23 mouse cellular contexts compared by ENCODE assay signal in the genomic region with DNA sequence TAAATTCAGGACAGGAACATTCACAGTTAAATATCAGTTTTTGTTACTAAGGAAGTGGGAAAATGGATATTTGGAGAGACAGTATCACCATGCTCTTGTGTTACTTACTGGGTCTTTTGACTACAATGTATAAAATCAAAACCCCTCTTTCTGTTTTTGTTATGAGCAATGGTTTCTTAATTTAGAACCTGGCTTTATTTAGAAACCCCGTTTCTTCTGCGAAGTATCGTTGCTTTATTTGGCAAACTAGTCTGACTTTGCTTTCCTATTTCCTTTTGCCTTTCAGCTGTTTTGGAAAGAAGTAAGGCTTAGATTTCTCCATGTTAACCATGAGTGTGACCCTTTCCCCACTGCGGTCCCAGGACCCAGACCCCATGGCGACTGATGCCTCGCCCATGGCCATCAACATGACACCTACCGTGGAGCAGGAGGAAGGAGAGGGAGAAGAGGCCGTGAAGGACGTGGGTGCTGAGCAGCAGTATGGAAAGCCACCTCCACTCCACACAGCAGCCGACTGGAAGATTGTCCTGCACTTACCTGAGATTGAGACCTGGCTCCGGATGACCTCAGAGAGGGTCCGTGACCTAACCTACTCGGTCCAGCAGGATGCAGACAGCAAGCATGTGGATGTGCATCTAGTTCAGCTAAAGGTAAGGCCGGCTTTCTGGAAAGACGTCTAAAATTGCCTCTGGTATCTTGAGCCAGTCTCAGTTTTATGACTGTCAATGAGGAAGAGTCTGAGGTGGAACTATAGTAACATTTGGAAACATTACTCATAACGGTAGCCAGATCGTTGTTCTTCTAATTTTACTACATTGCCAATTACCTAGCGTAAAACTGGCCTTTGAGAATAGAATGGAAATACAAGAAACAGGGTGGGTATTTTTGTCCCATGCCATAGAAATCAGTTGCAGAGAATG.
A peak's percentile ranks its signal among the peaks of the same experiment; 100 is the strongest.
DNase-seq lines count a peak whose midpoint lies in the region; ATAC-seq and TF ChIP-seq lines count a peak whose summit lies in the region.
"Had no signal": no experiment of that assay in that cellular context is flagged by ENCODE, and none has a peak within 500 bp of the region (broad histone marks: within the 10 kb centered on the region; RNA-seq: fewer than 3 reads in every experiment).

No protein-coding gene starts in this region.

- no peaks in the 10 kb centered on the region for H3K9me3 ChIP-seq in heart, embryonic 12.5 days (replicated peaks)
- no peaks in the 10 kb centered on the region for H3K9me3 ChIP-seq in hindbrain, embryonic 13.5 days
- H3K9me3 ChIP-seq in hindbrain, embryonic 12.5 days (replicated peaks), result no peaks in the 10 kb centered on the region
- H3K9me3 ChIP-seq in CH12.LX (replicated peaks; ENCODE audit: low read length) (no peaks in the 10 kb centered on the region), G1E (replicated peaks) (peaks cover 50% of the 10 kb centered on the region)
- H3K9me3 ChIP-seq: embryonic facial prominence, embryonic 12.5 days; forebrain, embryonic 10.5 days; forebrain, embryonic 15.5 days; liver, embryonic 12.5 days; neural tube, embryonic 13.5 days had no signal

- H3K36me3 ChIP-seq in heart, embryonic 12.5 days, result no peaks in the 10 kb centered on the region
- H3K36me3 ChIP-seq in hindbrain, embryonic 13.5 days, result peaks cover 25% of the 10 kb centered on the region
- H3K36me3 ChIP-seq in hindbrain, embryonic 12.5 days, result peaks cover 15% of the 10 kb centered on the region; the same call in 1 of the 2 replicates
- H3K36me3 ChIP-seq in CH12.LX (replicated peaks in 1 of 2; ENCODE audit: control insufficient read depth in 1 of 2, insufficient read depth in 1 of 2, low read length in 1 of 2), result no peaks in the 10 kb centered on the region
- no peaks in the 10 kb centered on the region for H3K36me3 ChIP-seq in G1E (replicated peaks)
- H3K36me3 ChIP-seq: embryonic facial prominence, embryonic 12.5 days; forebrain, embryonic 10.5 days; forebrain, embryonic 15.5 days; liver, embryonic 12.5 days had no signal

- peaks cover 37% of the 10 kb centered on the region for H3K4me1 ChIP-seq in heart, embryonic 12.5 days (replicated peaks)
- peaks cover 41% of the 10 kb centered on the region for H3K4me1 ChIP-seq in hindbrain, embryonic 13.5 days (replicated peaks)
- H3K4me1 ChIP-seq in hindbrain, embryonic 12.5 days, result peaks cover 28% of the 10 kb centered on the region
- H3K4me1 ChIP-seq in CH12.LX (ENCODE audit: control insufficient read depth in 1 of 2, insufficient read depth in 2 of 2), result peaks cover 14 to 37% of the 10 kb centered on the region in 2 experiments
- no peaks in the 10 kb centered on the region for H3K4me1 ChIP-seq in G1E (ENCODE audit: insufficient read depth, low read depth, low read length)
- H3K4me1 ChIP-seq: liver, embryonic 12.5 days had no signal

- no peaks in the 10 kb centered on the region for H3K27me3 ChIP-seq in heart, embryonic 12.5 days (replicated peaks)
- H3K27me3 ChIP-seq in hindbrain, embryonic 13.5 days, result no peaks in the 10 kb centered on the region
- no peaks in the 10 kb centered on the region for H3K27me3 ChIP-seq in hindbrain, embryonic 12.5 days
- H3K27me3 ChIP-seq in CH12.LX (replicated peaks), result no peaks in the 10 kb centered on the region
- H3K27me3 ChIP-seq in G1E (ENCODE audit: insufficient read depth, low read length), result no peaks in the 10 kb centered on the region
- H3K27me3 ChIP-seq: embryonic facial prominence, embryonic 12.5 days; forebrain, embryonic 15.5 days; liver, embryonic 12.5 days; neural tube, embryonic 13.5 days had no signal

- 0 out of 2 replicates have a peak overlapping the region, but pooled peaks have one; percentile 30 for H3K9ac ChIP-seq in heart, embryonic 12.5 days
- no peak overlapping the region for H3K9ac ChIP-seq in hindbrain, embryonic 13.5 days
- no peak overlapping the region for H3K9ac ChIP-seq in hindbrain, embryonic 12.5 days
- peak overlapping the region; percentile 36 for H3K9ac ChIP-seq in CH12.LX (ENCODE audit: insufficient read depth, low read depth)
- H3K9ac ChIP-seq: embryonic facial prominence, embryonic 12.5 days; forebrain, embryonic 15.5 days; liver, embryonic 12.5 days; liver, postnatal 0 days; neural tube, embryonic 13.5 days had no signal

- no peak for ATAC-seq in heart, embryonic 12.5 days (ENCODE audit: insufficient number of reproducible peaks, low FRiP score)
- no peak for ATAC-seq in hindbrain, embryonic 13.5 days (ENCODE audit: low FRiP score)
- no peak for ATAC-seq in hindbrain, embryonic 12.5 days (ENCODE audit: low FRiP score)
- ATAC-seq in G1E (ENCODE audit: extremely low read depth, insufficient number of reproducible peaks, low FRiP score, poor library complexity, severe bottlenecking), result no peak
- ATAC-seq: forebrain, embryonic 15.5 days; hindbrain, embryonic 16.5 days; liver, embryonic 12.5 days; liver, postnatal 0 days had no signal

- in situ Hi-C loops in CH12.LX (cut with MboI; ENCODE audit: low pct_ligation_motif_present, low pct_unique_long_range_greater_than_20kb, low sequenced_read_pairs), result no loop called here

- H3K79me2 ChIP-seq in CH12.LX (replicated peaks; ENCODE audit: control insufficient read depth, extremely low read depth, insufficient read depth, poor library complexity, severe bottlenecking), result no peaks in the 10 kb centered on the region

- WGBS in heart, embryonic 12.5 days, result 81% methylated on average over 18 of the region's 18 CpGs
- WGBS in hindbrain, embryonic 13.5 days, result 89% methylated on average over 18 of the region's 18 CpGs
- 85% methylated on average over 18 of the region's 18 CpGs for WGBS in hindbrain, embryonic 12.5 days

- H3K4me2 ChIP-seq in heart, embryonic 12.5 days, result no peak overlapping the region
- H3K4me2 ChIP-seq in hindbrain, embryonic 13.5 days, result no peak overlapping the region
- H3K4me2 ChIP-seq in hindbrain, embryonic 12.5 days (replicated peaks), result no peak overlapping the region
- peak overlapping the region; percentile 96 for H3K4me2 ChIP-seq in CH12.LX (ENCODE audit: insufficient read depth, low read depth, poor library complexity, severe bottlenecking)
- H3K4me2 ChIP-seq: embryonic facial prominence, embryonic 12.5 days; forebrain, embryonic 15.5 days; liver, embryonic 12.5 days; neural tube, embryonic 13.5 days had no signal

- TF ChIP-seq CTCF in CH12.LX (conservative IDR thresholded peaks at IDR 0.05 in 1 of 2, IDR thresholded peaks at IDR 0.05 in 1 of 2; ENCODE audit: low read depth in 2 of 2, low read length in 2 of 2) (no peak), G1E (IDR thresholded peaks at IDR 0.05; ENCODE audit: low read depth, low read length) (no peak)

- DNase-seq in heart, postnatal 25 days (ENCODE audit: low spot score), result no peak
- DNase-seq in CH12.LX (ENCODE audit: extremely low read depth), result peak; percentile 49
- no peak for DNase-seq in G1E (ENCODE audit: low spot score)
- DNase-seq in cerebellum, adult 11 months, result no peak
- DNase-seq: adrenal gland, adult 8-10 months; B cell, adult 2 months; cerebellum, adult 8-10 months; cerebellum, postnatal 25 days; gastrocnemius, postnatal 10 days; kidney, adult 2 months; kidney, postnatal 36 days; liver, postnatal 0 days; lung, postnatal 36 days had no signal

- dilution Hi-C loops in CH12.LX (cut with MboI; ENCODE audit: extremely low pct_ligation_motif_present, extremely low pct_unique_long_range_greater_than_20kb, low sequenced_read_pairs), result no loop called here

- H3K4me3 ChIP-seq in heart, embryonic 12.5 days, result no peak overlapping the region
- H3K4me3 ChIP-seq in hindbrain, embryonic 13.5 days, result no peak overlapping the region
- H3K4me3 ChIP-seq in hindbrain, embryonic 12.5 days, result no peak overlapping the region
- H3K4me3 ChIP-seq in CH12.LX (replicated peaks in 1 of 3; ENCODE audit: low read depth in 2 of 3, low read length in 2 of 3, poor library complexity in 1 of 3) (peak overlapping the region in 2 of 3 experiments; percentile 36 to 65), G1E (ENCODE audit: low read depth, low read length) (peak overlapping the region; percentile 5; the same call in 1 of the 2 replicates)
- H3K4me3 ChIP-seq: embryonic facial prominence, embryonic 12.5 days; forebrain, embryonic 10.5 days; forebrain, embryonic 15.5 days; layer of hippocampus, adult 2 months; liver, embryonic 12.5 days; neural tube, embryonic 13.5 days had no signal

- no peak overlapping the region for H3K27ac ChIP-seq in heart, embryonic 12.5 days (ENCODE audit: poor library complexity, severe bottlenecking)
- H3K27ac ChIP-seq in hindbrain, embryonic 13.5 days, result 0 out of 2 replicates have a peak overlapping the region, but pooled peaks have one; percentile 2
- H3K27ac ChIP-seq in hindbrain, embryonic 12.5 days, result no peak overlapping the region
- H3K27ac ChIP-seq in CH12.LX (ENCODE audit: insufficient read depth, low read depth), result peak overlapping the region; percentile 83
- H3K27ac ChIP-seq: embryonic facial prominence, embryonic 12.5 days; forebrain, embryonic 10.5 days; forebrain, embryonic 15.5 days; layer of hippocampus, adult 2 months; liver, embryonic 12.5 days; neural tube, embryonic 13.5 days had no signal

- intact Hi-C loops in heart, postnatal 25 days (cut with DNase I), result no loop called here

- TF ChIP-seq POLR2A in CH12.LX (IDR thresholded peaks at IDR 0.05; ENCODE audit: low read depth, low read length), result no peak

- TF ChIP-seq EP300 in CH12.LX (IDR thresholded peaks at IDR 0.05; ENCODE audit: low read length), result peak; percentile 78

- no peak for TF ChIP-seq RAD21 in CH12.LX (IDR thresholded peaks at IDR 0.05; ENCODE audit: low read depth, low read length)

TF ChIP-seq in CH12.LX, 34 proteins besides CTCF, POLR2A, EP300 and RAD21 (continues in another document):
- TF ChIP-seq SMC3 (IDR thresholded peaks at IDR 0.05; ENCODE audit: low read depth, low read length) (no peak), TCF12 (IDR thresholded peaks at IDR 0.05; ENCODE audit: low read depth, low read length) (0 out of 2 replicates have a peak, but pooled peaks have one; percentile 43), NRF1 (IDR thresholded peaks at IDR 0.05; ENCODE audit: low read depth, low read length) (no peak), KAT2A (IDR thresholded peaks at IDR 0.05; ENCODE audit: insufficient replicate concordance, low read length) (no peak), JUN (IDR thresholded peaks at IDR 0.05; ENCODE audit: insufficient read depth, low read depth, low read length) (peak; percentile 66), CHD1 (IDR thresholded peaks at IDR 0.05; ENCODE audit: low read depth, low read length) (no peak), USF2 (conservative IDR thresholded peaks at IDR 0.05; ENCODE audit: low read depth, low read length) (no peak), HCFC1 (IDR thresholded peaks at IDR 0.05; ENCODE audit: low read depth, low read length) (peak; percentile 10; the same call in 1 of the 2 replicates), ZNF384 (IDR thresholded peaks at IDR 0.05; ENCODE audit: low read depth, low read length) (no peak), GABPA (IDR thresholded peaks at IDR 0.05; ENCODE audit: insufficient replicate concordance, low read depth, low read length) (no peak), NELFE (IDR thresholded peaks at IDR 0.05; ENCODE audit: low read depth, low read length) (no peak), MAZ (IDR thresholded peaks at IDR 0.05; ENCODE audit: low read depth, low read length) (0 out of 2 replicates have a peak, but pooled peaks have one; percentile 11), MEF2A (IDR thresholded peaks at IDR 0.05; ENCODE audit: borderline replicate concordance, low read depth, low read length) (peak; percentile 96)

Comparison
In these comparisons a context has a peak if more than half of its experiments do, and no peak if none do; other contexts are left out.
1. H3K27ac ChIP-seq: peak in hindbrain, embryonic 13.5 days (single experiment) and CH12.LX (single experiment); none in heart, embryonic 12.5 days (single experiment) and hindbrain, embryonic 12.5 days (single experiment).
2. H3K4me3 ChIP-seq: peak in CH12.LX (2 of 3) and G1E (single experiment); none in heart, embryonic 12.5 days (single experiment), hindbrain, embryonic 13.5 days (single experiment) and hindbrain, embryonic 12.5 days (single experiment).
3. H3K9ac ChIP-seq: peak in heart, embryonic 12.5 days (single experiment) and CH12.LX (single experiment); none in hindbrain, embryonic 13.5 days (single experiment) and hindbrain, embryonic 12.5 days (single experiment).